Mouse (Mus musculus) megakaryocyte, embryonic 14.5 days (primary cell): Measurements from ENCODE around the gene Bag5. TPM values are rescaled to one million over a fixed set of nuclear protein-coding genes. Genes with fewer than 3 reads are reported as not detected.

Experiments
- H3K27me3 ChIP-seq: replicated peaks from 2 replicates; pipeline ENCODE3; 2012; ENCODE audit warnings: inconsistent platforms
- H3K36me3 ChIP-seq: replicated peaks from 2 replicates; pipeline ENCODE3; 2012; ENCODE audit warnings: low read length, inconsistent platforms, mixed read lengths
- H3K4me1 ChIP-seq: 2 replicates; pipeline ENCODE4 v1.6.1; 2012; ENCODE audit warnings: inconsistent platforms
- H3K4me3 ChIP-seq: replicated peaks from 2 replicates; pipeline ENCODE3; 2012; ENCODE audit warnings: moderate library complexity, mild to moderate bottlenecking, inconsistent platforms
- H3K9me3 ChIP-seq: 2 replicates; pipeline ENCODE4 v1.6.1; 2012; ENCODE audit warnings: inconsistent platforms
- FLI1 ChIP-seq: IDR thresholded peaks from 2 replicates; pipeline ENCODE4 v1.6.1; 2012; ENCODE audit warnings: low read length, inconsistent platforms, mixed read lengths
- GATA1 ChIP-seq: IDR thresholded peaks from 3 replicates; pipeline ENCODE4 v1.6.1; 2012; ENCODE audit warnings: mixed read lengths, low read length, inconsistent platforms, borderline replicate concordance
- polyA plus RNA-seq: library from polyadenylated mRNA; stranded (reverse); fragments of >175 nt; gene quantifications from 2 replicates; pipeline ENCODE4 v1.2.3, GENCODE M21; 2012; ENCODE audit warnings: low replicate concordance; ENCODE audit not compliant: insufficient read depth

Gene Bag5
- polyA plus RNA-seq, 1 experiment = 4.8 TPM

- no peak for TF ChIP-seq FLI1
- no peak for TF ChIP-seq GATA1
- H3K36me3 ChIP-seq = peaks cover under 1% of the 10 kb centered on the region
- peaks cover 61% of the 10 kb centered on the region for H3K4me1 ChIP-seq
- H3K27me3 ChIP-seq = peaks cover 49% of the 10 kb centered on the region
- no peak overlapping the region for H3K4me3 ChIP-seq
- H3K9me3 ChIP-seq = no peaks in the 10 kb centered on the region
These were observed 23.6 kb downstream of the Bag5 start for GRCm38 (mm10) chr12:111689426-111689825.

DNA sequence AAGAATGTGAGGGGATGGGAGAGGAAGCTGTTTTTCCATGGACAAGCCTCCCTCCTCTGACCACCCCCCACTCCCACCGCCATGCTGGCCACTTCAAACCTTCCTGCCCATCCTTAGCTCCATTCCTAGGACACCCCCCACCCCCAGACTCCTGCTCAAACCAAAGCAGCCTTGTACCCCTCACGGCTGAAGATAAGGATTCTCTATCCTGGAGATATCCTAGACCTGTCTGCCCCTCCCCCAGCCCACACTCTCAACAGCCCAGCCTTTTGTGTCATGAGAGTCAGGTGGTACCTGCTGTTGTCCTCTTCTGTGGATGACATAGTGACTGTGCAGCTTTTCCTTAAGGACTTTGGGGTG is 25.0 kb downstream of the Bag5 start:
- no peaks in the 10 kb centered on the region for H3K9me3 ChIP-seq
- peaks cover 49% of the 10 kb centered on the region for H3K27me3 ChIP-seq
- TF ChIP-seq FLI1 (no peak), GATA1 (no peak)

GRCm38 (mm10) chr12:111687350-111688068 is 25.5 kb downstream of the Bag5 start:
- H3K36me3 ChIP-seq = peaks cover 19% of the 10 kb centered on the region
- H3K27me3 ChIP-seq = peaks cover 49% of the 10 kb centered on the region
- no peak overlapping the region for H3K4me3 ChIP-seq
- TF ChIP-seq GATA1 = no peak
- TF ChIP-seq FLI1 = no peak
- H3K9me3 ChIP-seq = no peaks in the 10 kb centered on the region
- H3K4me1 ChIP-seq = peaks cover 49% of the 10 kb centered on the region

More for the DNA sequence above, 25.0 kb downstream of the Bag5 start:
- Histone ChIP-seq H3K4me3 (no peak overlapping the region), H3K4me1 (peaks cover 49% of the 10 kb centered on the region), H3K36me3 (peaks cover 14% of the 10 kb centered on the region)

DNA sequence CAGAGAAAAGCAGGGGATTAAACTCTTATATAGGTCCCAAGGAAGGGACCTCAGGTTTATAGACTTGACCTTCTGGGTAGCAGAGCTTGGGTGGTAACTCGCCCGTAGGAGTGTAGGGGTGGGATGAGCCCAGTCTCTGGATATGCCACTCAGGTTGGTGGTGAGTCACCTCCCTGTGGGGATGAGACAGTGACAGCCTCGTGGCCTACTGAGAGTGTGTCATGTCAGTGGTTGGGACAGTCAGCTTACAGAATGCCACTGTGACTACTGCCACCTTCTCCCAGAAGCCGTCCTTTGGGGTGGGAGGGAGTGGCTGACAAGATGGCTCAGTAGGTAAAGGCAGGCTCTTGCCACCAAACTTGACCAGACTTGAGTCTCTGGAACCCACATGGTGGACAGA is 26.7 kb downstream of the Bag5 start:
- Histone ChIP-seq H3K27me3 (peaks cover 47% of the 10 kb centered on the region), H3K4me3 (peak overlapping the region; percentile 25), H3K36me3 (peaks cover 30% of the 10 kb centered on the region), H3K4me1 (peaks cover 43% of the 10 kb centered on the region), H3K9me3 (no peaks in the 10 kb centered on the region)
- no peak for TF ChIP-seq FLI1

DNA sequence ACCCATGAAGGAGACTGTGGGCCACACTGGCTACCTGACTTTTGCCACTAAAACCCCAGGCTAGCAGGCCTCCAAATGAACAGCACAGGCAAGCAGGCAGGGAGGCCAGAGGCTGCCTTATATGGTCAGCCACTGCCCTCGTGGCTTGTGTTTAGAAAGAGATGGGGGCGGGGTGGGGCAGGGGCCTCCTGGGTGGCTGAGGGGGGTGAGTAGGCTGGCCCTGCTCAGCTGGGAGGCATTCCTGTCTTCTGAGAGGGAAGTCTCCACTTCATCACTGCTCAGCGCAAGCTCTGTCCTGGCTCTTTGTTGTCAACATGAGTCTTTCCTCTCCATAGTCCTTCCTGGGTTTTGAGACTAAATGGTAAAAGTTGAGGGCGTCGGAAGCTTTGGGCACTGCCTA is 30.3 kb downstream of the Bag5 start:
- TF ChIP-seq FLI1 (no peak), GATA1 (no peak)
- no peaks in the 10 kb centered on the region for H3K9me3 ChIP-seq
- H3K36me3 ChIP-seq = peaks cover 47% of the 10 kb centered on the region
- no peak overlapping the region for H3K4me3 ChIP-seq
- peaks cover 21% of the 10 kb centered on the region for H3K27me3 ChIP-seq
- peaks cover 49% of the 10 kb centered on the region for H3K4me1 ChIP-seq

DNA sequence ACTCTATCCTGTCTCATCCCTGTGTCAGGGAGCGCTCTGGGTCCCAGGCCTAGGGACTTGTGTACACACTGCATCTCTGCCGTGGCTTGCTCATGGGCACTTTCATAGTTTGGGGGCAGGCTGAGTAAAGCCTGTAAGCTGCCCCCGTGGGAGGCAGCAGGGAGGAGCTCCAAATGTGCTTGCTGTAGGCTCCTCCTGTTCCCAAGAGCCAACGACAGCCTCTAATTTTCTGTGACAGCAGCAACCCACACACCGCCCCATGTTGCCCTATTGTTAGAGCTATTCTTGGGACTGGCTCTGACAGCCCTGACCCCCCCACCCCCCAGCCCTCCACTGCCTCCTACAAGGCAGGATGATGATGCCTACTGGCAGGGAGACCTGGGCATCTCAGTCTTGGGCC is 31.1 kb downstream of the Bag5 start:
- TF ChIP-seq GATA1 (no peak), FLI1 (no peak)
- H3K9me3 ChIP-seq = no peaks in the 10 kb centered on the region
- H3K4me3 ChIP-seq = no peak overlapping the region
- H3K4me1 ChIP-seq = peaks cover 53% of the 10 kb centered on the region
- H3K27me3 ChIP-seq = peaks cover 13% of the 10 kb centered on the region
- H3K36me3 ChIP-seq = peaks cover 47% of the 10 kb centered on the region

GRCm38 (mm10) chr12:111681305-111681704 is 31.8 kb downstream of the Bag5 start:
- Histone ChIP-seq H3K4me3 (no peak overlapping the region), H3K27me3 (peaks cover 6% of the 10 kb centered on the region), H3K4me1 (peaks cover 55% of the 10 kb centered on the region), H3K36me3 (peaks cover 47% of the 10 kb centered on the region), H3K9me3 (no peaks in the 10 kb centered on the region)
- TF ChIP-seq GATA1 = no peak
- TF ChIP-seq FLI1 = no peak

DNA sequence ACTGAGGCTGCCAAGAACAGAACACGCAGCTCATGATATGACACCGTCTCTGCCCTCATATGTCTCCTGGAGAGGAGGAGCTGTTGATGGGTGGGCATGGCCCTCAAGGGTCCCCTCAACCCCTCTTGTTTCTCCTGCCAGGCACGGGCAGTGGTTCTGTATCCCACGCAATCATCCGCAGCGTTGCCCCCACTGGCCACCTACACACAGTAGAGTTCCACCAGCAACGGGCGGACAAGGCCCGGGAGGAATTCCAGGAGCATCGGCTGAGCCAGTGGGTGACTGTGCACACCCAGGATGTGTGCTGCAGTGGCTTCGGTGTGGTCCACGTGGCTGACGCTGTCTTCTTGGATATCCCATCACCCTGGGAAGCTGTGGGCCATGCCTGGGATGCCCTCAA is 32.4 kb downstream of the Bag5 start:
- no peaks in the 10 kb centered on the region for H3K9me3 ChIP-seq
- H3K4me3 ChIP-seq = no peak overlapping the region
- peaks cover 55% of the 10 kb centered on the region for H3K4me1 ChIP-seq
- peaks cover 4% of the 10 kb centered on the region for H3K27me3 ChIP-seq
- peaks cover 47% of the 10 kb centered on the region for H3K36me3 ChIP-seq
- TF ChIP-seq GATA1 = no peak
- TF ChIP-seq FLI1 = no peak

GRCm38 (mm10) chr12:111678997-111679396 is 34.1 kb downstream of the Bag5 start:
- peaks cover 42% of the 10 kb centered on the region for H3K36me3 ChIP-seq
- peak overlapping the region; percentile 94 for H3K4me3 ChIP-seq
- H3K9me3 ChIP-seq = no peaks in the 10 kb centered on the region
- H3K4me1 ChIP-seq = peaks cover 67% of the 10 kb centered on the region
- peaks cover 8% of the 10 kb centered on the region for H3K27me3 ChIP-seq
- TF ChIP-seq GATA1 (no peak), FLI1 (no peak)

DNA sequence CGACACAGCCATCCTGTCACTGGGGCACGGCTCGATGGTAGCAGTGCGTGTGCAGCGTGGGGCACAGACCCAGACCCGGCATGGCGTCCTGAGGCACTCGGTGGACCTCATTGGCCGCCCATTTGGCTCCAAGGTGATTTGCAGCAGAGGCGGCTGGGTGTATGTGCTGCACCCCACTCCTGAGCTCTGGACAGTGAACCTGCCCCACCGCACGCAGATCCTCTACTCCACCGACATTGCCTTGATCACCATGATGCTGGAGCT is 34.5 kb downstream of the Bag5 start:
- H3K27me3 ChIP-seq = peaks cover 12% of the 10 kb centered on the region
- no peaks in the 10 kb centered on the region for H3K9me3 ChIP-seq
- TF ChIP-seq FLI1 (no peak), GATA1 (no peak)
- peaks cover 38% of the 10 kb centered on the region for H3K36me3 ChIP-seq
- peak overlapping the region; percentile 94 for H3K4me3 ChIP-seq
- H3K4me1 ChIP-seq = peaks cover 69% of the 10 kb centered on the region
